Mouse (Mus musculus) thymus, postnatal 36 days (tissue): ENCODE results near the gene Slc25a28.

Experiments
- DNase-seq, 2 experiments: peaks; one replicate each; pipeline ENCODE4 v3.0.0; 2022; ENCODE audit warnings: mixed read lengths in 2 of 2

The Slc25a28 gene

DNA sequence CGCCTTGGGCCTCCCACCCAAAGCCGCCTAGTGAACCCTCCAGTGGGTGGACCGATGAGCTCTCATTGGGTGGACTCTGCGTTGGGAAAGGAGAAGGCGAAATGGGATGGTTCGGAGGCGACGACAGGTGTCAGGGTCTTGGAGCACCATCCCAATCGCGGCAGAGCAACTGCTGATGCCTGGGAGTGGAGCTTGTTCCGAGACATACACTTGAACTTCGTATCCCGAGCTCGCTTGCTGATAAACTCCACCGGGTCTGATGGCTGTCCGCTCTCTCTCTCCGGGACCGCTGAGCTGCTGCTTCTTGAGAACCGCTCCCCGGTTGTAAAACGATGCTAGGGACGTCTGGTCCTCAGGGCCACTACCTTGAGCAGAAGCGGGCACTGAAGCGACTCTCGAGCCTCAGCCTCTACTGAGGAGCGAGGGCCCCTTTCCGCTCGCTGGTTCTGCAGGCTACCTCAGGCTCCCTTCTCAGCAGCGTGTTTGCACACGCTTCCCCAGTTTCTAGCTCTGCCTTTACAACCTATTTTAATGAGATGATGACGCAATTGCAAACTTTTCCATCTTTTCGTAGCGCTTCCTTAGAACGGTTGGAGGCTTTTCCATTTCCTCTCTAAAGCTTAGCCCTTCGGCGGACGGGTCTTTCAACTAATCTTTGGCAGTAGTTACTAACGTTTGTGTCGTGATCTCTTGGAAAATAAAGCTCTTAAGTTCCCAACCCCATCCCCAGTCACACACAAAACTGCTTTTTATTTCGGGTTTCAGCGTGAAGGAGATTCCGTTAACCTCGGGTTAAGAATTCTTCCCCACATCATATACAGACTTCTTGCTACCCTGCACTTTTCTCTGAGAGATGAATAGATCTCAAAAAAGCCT lies 1.1 kb upstream of the Slc25a28 start:
- DNase-seq: peak in 1 of 2 experiments; percentile 62

DNA sequence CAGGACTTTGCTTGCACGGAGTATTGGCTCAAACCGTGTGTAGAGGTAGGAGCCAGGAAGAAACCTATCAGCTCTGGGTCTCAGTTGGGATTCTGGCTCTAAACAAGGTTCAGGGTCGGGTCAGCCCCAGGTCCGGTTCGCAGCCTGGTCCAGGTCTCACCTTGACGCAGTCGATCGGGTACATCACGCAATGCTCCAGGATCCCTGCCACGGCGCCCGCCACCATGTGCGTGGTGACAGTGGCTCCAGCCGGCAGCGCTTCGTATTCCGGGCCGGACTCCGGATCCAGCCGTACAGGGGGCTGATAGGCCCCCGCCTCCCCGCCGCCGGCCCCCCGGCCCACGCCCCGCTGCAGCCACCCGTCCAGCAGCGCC lies 378 bp downstream of the Slc25a28 start:
- DNase-seq: no peak

DNA sequence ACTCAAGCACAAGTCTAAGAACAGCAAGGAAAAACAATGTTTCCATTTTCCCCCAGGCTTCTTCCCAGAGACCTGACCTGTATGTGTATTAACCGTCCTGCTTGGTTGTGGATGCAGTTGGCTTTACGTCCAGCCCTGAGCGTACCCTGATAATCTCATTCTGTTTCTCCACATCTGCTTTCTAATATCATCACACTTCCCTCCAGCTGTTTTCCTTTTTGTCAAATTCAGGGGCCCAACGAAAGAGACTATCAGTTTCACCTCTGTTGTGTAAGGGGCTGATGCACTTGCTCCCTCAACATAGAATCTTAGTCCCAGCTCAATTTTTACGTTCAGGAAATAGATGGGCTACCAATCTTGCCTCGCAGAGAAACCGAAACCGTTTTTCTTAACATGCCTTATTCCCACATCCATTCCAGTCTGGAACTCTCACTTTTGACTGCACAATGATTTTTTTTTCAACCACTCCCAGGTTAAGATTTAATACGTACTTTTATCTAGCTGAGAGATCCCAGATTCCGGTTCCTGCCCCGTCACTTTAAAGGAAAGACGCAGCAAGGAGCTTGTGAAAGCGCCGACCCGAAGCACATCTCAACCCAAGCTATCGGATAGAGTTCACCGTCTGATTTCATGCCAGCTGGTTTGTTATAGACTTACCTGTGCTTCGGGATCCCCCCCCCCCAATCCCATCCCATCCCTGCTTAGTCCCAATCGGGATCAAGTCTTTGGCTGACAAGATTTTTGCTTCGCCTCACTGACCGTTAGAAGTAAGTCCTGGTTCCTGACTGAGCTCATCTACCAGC lies 967 bp downstream of the Slc25a28 start:
- DNase-seq: peak; percentile 15 to 22

DNA sequence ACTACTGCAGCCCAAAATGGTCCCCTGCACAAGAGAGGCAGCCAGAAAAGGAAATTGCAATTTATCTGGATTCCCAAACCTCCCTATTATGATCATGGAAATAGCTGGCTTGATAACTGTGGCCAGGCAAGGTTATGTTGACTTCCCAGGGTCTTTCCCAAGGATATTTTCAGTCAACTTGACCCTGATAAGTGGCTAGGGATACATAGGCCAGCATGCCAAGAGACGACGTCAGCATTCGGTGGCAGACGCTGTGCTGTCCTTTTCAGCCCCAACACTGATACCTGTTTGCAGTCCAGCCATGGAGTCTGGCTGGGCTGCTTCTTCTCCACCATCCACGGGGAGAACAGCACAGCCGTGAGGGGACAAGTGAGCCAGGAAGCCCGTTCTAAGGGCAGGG lies 3.6 kb downstream of the Slc25a28 start:
- DNase-seq: no peak

DNA sequence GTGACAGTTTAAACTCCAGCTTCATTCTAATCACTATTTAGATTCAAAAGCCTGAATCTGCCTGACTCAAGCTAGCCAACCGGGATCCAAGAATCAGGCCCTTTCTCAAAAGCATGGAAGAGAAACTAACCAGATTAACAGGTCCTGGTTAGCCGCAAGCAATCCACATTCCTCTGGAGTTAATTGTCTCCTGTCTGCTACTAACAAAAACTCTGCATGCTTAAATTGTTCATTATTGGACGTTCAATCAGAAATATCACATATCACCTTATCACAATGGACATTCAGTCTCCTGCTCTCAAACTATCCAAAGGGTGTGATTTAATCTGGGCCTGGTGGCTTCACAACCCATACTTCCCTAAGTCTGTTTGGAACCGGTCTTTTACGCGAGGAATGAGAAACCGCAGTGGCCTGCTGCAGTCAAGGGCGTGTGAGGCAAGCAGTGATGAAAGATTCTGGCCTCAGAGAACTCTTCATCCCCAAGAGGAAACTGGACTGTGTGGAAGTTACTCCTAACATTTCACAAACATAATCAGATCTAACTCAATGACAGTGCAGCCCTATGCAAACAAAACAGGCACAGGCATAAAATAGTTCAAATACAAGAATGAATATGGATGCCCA lies 5.4 kb downstream of the Slc25a28 start:
- DNase-seq: no peak

DNA sequence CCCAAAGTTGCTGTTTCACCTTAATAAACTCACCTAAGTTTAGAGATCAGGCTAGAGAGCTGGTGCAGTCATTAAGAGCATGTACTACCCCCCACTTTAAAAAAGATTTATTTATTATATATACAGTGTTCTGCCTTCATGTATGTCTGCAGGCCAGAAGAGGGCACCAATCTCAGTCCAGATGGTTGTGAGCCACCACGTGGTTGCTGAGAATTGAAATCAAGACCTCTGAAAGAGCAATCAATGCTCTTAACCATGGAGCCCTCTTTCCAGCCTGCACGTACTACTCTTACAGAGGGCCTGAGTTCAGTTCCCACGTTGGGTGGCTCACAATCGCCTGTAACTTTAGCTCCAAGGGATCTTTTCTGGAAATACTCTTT lies 7.3 kb downstream of the Slc25a28 start:
- peak; percentile 20 to 45 for DNase-seq

DNA sequence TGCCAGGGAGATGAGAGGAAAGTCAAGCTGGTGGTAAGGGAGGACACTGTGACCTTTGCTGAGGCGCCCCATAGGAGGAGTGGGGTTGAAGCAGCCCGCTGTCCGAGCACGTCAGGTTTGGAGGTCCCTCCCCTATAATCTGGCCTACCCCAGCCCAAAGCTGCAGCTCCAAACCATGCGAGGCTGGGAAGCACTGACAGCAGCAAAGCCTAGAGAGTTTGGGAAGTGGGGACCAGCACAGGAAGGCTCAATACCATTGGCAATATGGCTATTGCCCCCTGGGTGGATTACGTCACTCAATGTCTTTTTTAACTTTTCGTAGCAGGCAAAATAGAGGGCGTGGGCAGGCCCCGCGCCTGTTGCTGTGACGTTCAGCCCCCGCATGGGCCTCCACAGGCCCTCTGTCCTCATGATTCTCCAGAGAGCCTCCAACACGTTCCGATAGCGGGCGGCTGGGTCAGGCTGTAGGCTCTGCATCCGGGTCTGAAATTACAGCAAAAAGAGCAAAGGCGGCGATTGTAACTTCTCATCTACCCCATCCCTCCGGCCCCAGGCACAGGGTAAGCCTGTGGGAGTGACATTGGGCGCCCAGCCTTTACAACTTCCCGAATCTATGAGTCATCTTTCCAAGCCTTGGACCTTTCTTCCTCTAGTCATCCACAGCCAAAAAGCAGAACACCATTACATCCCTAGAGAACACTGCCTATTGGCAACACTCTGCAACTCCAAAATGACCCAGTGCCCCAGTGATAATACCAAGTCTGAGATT lies 7.8 kb downstream of the Slc25a28 start:
- DNase-seq: no peak

DNA sequence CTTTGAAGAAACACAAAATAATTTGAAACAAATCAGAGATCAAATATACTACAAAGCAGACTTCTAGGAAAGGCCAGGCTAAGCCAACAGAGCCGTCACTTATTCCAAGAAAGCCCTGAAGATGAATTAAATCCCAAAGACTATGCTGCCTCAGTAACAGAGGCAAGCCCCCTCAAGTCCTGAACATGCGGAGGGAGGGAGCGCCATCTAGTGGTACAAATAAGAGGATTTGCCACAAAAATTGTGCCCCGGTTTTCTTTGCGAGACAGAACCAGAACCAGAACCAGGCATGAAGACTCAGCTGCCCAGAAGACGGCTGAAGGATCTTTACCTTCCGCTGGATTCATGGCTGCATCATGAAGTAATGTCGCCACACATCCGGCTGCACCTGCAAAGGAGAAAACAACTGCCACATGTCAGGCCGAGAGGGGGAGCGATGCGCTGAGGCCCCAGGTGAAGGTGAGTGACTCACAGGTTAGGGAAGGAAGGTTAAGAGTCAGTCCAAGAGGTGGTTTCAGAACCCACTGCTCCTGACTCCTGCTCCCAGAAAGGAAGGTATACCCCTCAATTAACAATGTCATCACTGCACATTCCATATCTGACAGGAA lies 9.1 kb downstream of the Slc25a28 start:
- peak in 1 of 2 experiments; percentile 18 for DNase-seq

DNA sequence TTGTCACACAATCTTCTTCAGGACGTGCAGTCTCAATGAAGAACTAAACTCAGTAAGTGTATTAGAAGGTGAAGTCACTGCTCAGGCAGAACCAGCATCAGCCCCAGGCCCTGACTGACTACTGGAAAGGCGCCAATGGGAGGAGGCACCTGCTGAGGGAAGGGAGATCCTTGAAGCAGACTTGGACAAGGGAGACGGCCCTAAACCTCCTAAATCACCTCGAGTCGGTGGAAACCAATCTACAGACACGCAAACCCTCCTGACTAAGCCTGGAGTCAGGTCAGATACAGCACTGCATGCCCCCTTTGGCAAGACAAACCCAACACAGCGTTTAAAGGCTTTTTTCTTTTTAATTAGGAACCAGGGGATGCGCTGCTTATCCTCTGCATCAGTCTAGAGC lies 11.2 kb downstream of the Slc25a28 start:
- DNase-seq: no peak

DNA sequence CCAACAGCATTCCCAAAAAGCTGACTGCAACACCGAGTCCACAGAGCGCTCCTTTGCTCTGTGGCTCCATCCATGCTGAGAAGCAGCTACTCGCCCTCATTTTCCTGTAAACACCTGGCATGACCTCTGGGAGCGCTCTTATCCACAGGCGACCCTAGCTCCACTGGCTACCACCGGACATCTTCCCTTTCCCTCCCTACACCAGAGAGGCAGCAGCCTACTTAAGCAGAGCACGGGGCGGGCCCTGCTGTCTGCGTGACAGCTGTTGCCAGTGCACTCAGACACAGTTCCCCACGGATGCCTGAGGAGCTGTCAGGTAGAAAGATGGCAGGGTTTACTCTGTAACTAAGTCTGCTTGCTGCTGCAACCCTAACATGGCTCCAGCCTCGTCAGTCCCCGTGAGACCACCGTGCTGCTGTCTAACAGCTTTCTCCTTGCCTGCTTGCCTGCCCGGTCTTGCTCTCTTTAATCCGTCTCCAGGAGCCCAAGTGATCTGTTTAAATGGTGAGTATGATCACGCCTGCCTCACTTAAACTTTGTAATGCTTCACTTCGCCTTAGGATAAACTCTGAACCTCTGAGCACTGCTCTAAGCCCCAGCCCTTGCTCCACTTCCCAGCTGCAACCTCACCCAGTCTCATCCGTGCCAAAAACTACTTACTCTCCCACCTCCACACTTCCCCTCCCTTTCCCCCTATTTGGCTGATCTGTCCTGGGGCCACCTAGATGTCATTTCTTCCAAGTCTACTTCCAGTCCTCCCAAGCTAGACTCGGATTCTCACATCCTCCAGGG lies 12.3 kb downstream of the Slc25a28 start:
- DNase-seq: no peak

DNA sequence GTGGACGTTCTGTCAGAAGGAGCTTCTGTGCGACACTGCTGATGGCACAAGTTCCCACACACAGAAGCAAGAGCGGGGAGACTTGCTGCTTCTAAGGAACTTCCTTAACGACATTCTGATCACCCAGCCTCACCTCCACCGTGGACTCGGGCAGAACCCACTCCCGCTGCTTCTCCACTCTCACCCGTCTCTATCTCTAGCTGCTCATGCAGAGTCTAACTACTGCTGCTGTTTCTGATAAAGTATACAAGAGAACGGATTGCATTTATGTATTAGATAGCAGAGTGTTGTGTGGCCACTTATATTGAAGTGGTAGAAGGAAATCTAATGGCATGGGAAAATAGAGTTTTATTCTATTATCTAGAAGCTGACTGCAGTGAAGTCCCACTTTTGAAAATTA lies 13.9 kb downstream of the Slc25a28 start:
- no peak for DNase-seq

DNA sequence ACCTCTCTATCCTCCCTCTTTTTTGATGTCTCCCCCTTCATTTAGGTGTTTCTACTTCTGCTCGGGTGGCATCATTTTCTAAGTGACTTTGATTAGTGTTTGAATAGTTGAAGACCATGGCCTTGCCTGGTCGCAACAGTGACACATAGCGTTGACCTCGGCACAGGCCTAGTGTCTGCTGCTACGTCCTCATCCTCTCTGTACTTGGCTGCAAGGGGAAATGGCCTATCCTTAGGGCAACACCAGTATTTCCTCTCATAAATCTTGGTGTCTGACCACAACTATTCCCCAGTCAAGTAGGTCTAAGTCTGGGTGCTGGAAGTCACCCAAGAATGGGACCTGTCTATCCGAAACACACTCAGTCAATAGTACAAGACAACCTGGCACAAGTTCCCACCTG lies 15.0 kb downstream of the Slc25a28 start:
- no peak for DNase-seq

DNA sequence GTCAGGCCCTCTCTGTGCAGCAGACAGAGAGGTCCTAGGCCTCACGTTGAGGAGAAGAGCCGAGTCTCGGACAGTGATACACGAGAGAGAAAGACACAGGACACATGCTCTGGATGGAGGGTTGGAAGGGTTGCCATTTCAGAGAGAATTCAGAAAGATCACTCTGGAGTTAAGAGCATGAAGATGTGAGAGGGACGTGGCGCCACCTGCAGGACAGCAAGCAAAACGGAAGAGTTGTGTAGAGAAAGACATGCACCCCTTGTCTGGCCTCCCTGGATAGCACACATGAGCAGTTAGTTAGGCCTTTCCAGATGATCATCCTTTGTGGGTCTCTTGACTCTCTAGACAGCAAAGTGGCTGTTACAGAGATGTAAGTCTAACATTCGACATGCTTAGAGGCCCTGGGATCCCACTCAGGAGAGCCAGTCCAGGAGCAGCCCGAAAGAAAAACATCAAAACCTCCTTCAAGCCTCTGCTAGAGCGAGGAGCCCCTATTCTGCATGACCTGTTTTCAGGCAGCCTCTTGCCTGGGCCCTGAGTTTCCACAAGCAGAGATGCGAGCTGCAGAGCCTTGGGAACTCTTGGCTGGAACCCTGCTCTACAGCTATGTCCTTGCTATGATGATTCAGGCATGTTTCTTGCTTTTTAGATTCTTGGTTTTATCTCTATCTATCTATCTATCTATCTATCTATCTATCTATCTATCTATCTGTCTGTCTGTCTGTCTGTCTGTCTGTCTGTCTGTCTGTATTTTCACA lies 18.8 kb downstream of the Slc25a28 start:
- DNase-seq: peak; percentile 48 to 57

DNA sequence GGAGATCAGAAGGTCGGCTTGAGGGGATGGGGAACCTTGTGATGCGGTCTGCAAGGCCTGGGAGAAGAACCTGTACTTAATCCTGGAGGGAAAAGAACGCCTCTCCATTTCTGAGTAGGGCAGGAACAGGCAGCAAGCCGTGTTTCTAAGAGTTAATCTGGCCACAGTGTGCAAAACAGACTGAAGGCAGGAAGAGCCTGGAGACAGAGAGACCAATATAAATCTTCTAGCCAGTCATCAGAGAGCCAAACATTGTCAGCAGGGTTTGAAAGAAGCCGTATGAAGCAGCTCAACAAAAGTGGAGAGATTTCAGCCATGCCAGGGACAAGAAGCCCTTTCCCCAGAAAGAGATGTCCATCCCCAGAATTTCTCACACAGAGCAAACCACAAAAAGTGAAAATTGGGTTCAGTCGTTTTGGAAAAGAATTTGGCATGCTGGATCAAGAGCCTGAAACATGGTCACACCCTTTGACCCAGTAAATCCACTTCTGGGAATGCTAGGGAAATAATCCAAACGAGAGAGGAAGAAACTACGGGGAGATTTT lies 23.4 kb downstream of the Slc25a28 start:
- no peak for DNase-seq

DNA sequence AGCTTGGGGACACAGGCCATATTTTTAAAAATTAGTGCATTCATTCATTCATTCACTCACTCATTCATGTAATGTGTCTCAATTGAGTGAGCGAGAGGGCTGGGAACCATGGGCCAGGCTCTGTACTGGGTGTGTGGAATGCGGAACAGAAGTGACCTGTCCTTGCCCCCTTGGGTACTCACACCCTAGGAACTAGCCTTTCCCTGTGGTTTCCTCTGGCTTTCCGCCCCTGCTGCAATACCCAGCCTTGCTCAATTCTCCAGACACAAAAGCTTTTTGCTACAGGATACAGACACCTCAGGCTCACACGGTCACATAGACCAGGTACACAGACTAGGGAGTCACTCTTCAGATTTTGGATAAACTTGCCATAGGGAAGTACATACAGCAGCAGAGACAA lies 26.3 kb downstream of the Slc25a28 start:
- DNase-seq: no peak

DNA sequence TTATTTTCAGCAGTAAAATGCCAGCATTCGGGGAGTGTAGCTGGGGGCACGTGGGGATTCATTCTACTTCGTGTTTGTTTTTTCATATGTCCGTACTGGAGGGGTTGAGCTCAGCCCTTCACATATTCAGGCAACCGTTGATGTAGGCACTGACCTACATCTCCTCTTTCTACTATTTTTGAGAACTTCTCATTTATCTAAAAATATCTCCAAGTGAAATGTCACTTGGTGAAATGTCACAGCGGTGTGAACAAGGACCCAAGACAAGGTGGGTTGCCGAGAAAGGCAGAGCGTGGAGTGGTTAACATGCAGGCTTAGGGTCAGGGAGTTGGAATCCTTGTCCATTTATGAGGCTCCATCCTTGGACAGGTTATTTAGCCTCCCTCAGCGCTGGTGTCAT lies 27.4 kb downstream of the Slc25a28 start:
- DNase-seq: no peak

DNA sequence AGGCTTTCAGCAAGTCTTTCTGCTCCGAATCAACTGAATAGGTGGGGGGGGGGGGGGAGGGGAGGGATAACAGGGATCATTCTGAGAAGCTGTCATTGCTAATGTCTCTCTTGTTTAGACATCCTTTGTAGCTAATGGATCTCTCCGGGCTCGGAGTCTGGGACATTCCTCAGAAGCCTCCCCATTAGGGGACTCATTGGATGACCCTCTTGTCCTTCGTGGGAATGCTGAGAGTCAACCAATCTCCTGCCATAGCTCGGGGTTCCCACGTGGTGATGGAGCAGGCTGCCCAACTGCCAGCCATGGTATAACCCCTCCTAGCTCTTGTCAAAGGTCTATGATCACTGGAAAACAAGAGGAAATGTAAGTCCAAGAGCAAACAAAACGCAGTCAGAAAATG lies 27.8 kb downstream of the Slc25a28 start:
- DNase-seq: no peak

DNA sequence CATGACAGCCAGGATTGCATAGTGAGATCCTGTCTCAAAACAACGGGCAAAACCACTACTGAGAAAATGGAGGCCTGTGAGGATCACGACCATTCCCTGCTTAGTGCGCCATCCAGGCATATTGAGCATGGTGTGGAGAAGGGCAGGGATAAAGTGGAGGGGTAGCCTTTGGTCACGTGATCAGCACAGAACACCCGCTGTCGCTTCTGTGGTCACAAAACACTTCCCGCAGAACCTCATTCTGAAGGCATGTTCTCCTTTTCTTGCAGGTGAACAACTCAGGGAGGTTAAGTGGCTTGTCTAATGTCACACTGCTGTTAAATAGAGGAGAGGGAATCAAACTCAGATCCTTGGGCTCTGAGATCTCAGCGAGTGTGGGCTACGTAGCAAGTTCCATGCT lies 29.2 kb downstream of the Slc25a28 start:
- no peak for DNase-seq

DNA sequence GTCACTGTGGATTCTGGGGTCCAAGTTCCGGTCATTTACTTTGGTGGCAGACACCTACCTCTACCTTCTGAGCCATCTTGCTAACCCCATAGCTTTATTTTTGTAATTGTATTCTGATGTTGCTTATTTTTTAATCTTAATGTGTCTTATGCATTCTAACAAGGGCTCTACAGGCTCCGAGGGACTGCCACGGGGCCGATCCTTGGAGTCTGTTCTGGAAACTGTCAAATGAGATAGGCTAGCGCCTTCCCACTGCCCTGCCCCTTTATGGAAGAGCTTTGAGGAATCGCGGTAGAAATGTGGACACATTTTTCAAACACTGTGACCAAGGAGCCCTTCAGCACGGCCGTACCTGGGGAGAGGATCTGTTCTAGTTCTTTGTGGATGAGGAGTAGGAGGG lies 31.8 kb downstream of the Slc25a28 start:
- no peak for DNase-seq

DNA sequence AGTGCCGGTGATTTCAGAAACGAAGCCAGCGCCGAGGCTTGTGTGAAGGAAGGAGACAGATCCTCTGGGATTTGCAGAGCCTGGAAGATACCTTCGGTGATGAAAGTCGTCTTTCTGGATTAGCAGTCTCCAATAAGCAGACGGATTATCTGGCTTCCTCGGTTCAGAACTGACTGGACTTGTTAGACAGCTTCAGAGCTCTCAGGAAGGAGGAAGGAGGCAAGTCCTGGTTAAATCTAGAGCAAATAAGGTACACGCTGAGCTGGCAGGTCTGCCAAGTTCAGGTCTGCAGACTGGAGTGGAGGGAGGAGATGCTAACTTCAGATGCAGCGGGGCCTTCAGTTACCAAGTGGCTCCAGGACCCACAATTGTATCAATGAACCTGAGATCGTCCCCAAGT lies 32.8 kb downstream of the Slc25a28 start:
- DNase-seq: no peak
